Mouse (Mus musculus) kidney, adult 2 months (tissue): Measurements from ENCODE around the gene Lrrc75a. TPM values are rescaled to one million over a fixed set of nuclear protein-coding genes. Genes with fewer than 3 reads are reported as not detected.

Source experiments
- DNase-seq: peaks from one replicate; pipeline ENCODE4 v3.0.0; 2021
- H3K27ac ChIP-seq: fragments of 200-500 bp; 2 replicates; pipeline ENCODE4 v1.5.1; 2012; ENCODE audit warnings: low read depth, low read length, control low read depth, inconsistent platforms; ENCODE audit not compliant: insufficient read depth
- H3K27me3 ChIP-seq: fragments of 200-500 bp; replicated peaks from 2 replicates; pipeline ENCODE4 v1.6.1; 2012; ENCODE audit warnings: mild to moderate bottlenecking, moderate library complexity, low read length, inconsistent platforms; ENCODE audit not compliant: control insufficient read depth, insufficient read depth
- H3K36me3 ChIP-seq: fragments of 200-500 bp; 2 replicates; pipeline ENCODE4 v1.6.1; 2012; ENCODE audit warnings: mild to moderate bottlenecking, moderate library complexity, low read length, inconsistent platforms; ENCODE audit not compliant: control insufficient read depth, insufficient read depth
- H3K4me1 ChIP-seq: fragments of 200-500 bp; 2 replicates; pipeline ENCODE4 v1.6.1; 2011; ENCODE audit warnings: low read length; ENCODE audit not compliant: control insufficient read depth, insufficient read depth
- H3K4me3 ChIP-seq: fragments of 200-500 bp; 2 replicates; pipeline ENCODE4 v1.5.1; 2011; ENCODE audit warnings: mild to moderate bottlenecking, low read depth, low read length, control low read depth; ENCODE audit not compliant: insufficient read depth
- CTCF ChIP-seq: fragments of 200-500 bp; conservative IDR thresholded peaks from 2 replicates; pipeline ENCODE4 v1.5.1; 2011; ENCODE audit warnings: low read depth, mild to moderate bottlenecking, control low read depth, low read length, moderate library complexity, mixed read lengths; ENCODE audit not compliant: insufficient read depth, insufficient read length
- POLR2A ChIP-seq: fragments of 200-500 bp; IDR thresholded peaks from one replicate; pipeline ENCODE4 v1.6.1; 2011; ENCODE audit warnings: low read depth, low read length, control low read depth
- WGBS: fragments of 180-500 bp; shearing (Covaris S2); methylation state at CpG from one replicate; pipeline ENCODE4 v1.1.7; 2018; 5-methylcytosine and 5-hydroxymethylcytosine counted together
- polyA plus RNA-seq: library from polyadenylated mRNA; depleted of rRNA; stranded (reverse); fragments of >200 nt; gene quantifications from 2 replicates; pipeline ENCODE4 v1.2.3, GENCODE M21; 2012; rRNA removed

The Lrrc75a gene
- polyA plus RNA-seq, 1 experiment = 8.0 TPM

DNA sequence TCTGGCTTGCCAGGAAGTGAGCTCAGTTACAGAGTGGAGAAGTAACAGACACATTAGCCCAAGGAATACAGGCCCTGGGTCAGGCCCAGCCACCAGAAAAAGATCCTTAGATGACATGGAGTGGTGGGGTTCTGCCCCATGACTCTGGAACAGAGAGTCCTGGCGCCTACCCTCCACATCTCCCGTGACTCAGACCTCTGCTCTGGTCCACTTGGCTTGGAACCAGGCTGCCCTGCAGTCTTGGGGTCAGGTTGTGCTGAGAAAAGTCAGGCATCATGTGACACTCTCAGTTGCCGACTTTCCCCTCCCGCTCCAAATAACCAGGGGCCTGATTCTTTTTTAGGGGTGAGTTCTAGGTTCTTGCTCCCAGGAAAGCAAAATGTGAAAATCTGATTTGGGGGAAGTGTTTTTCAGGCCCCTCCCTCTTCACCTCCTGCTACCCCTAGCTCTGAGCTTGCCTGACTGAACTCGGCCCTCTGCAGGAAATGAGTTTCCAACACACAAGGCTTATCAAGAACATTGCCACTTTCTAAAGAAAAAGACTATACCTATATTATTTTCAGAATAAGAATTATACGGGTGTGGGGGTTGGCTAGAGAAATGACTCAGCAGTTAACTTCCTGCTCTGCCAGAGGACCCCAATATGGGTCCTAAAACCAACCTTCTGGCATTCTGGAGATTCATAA lies 89.2 kb downstream of the Lrrc75a start:
- peak overlapping the region; percentile 81 for H3K27ac ChIP-seq
- DNase-seq = peak; percentile 95
- TF ChIP-seq CTCF (no peak), POLR2A (no peak)

DNA sequence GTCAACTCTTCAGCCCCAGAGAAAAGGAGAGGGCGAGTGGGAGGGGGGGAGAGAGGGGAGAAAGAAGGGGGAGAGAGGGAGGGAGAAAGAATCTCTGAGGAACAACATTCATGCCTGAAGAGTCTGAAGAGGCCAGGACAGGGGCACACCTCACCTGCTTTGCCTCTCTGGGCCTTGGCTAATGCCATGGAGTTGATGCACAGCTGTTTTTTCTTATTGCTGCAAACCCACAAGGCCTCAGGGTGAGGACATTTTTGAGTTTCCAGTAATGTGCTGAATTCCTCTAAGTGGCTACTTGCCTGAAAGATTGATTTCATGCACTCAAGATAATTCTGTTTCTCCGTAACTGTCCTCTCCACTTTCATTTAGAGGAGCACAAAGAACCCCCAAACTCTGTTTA lies 90.2 kb downstream of the Lrrc75a start:
- H3K27me3 ChIP-seq = no peaks in the 10 kb centered on the region
- no peak for DNase-seq
- peak overlapping the region; percentile 81 for H3K27ac ChIP-seq
- peaks cover 32% of the 10 kb centered on the region for H3K4me1 ChIP-seq
- no peak for TF ChIP-seq CTCF
- no peak for TF ChIP-seq POLR2A
- H3K4me3 ChIP-seq = no peak overlapping the region
- WGBS = 60% methylated on average over 2 of the region's 2 CpGs
- peaks cover 10% of the 10 kb centered on the region; the same call in 1 of the 2 replicates for H3K36me3 ChIP-seq

More for the DNA sequence above, 89.2 kb downstream of the Lrrc75a start:
- H3K27me3 ChIP-seq = no peaks in the 10 kb centered on the region
- 15% methylated on average over 6 of the region's 6 CpGs for WGBS
- H3K4me1 ChIP-seq = peaks cover 29% of the 10 kb centered on the region
- H3K36me3 ChIP-seq = peaks cover 2% of the 10 kb centered on the region; the same call in 1 of the 2 replicates
- H3K4me3 ChIP-seq = no peak overlapping the region

GRCm38 (mm10) chr11:62557205-62557604 lies 91.1 kb downstream of the Lrrc75a start:
- Histone ChIP-seq H3K4me1 (peaks cover 32% of the 10 kb centered on the region), H3K27ac (no peak overlapping the region), H3K4me3 (no peak overlapping the region), H3K27me3 (no peaks in the 10 kb centered on the region), H3K36me3 (peaks cover 12% of the 10 kb centered on the region)
- TF ChIP-seq POLR2A = no peak
- no peak for TF ChIP-seq CTCF
- WGBS = 43% methylated on average over 5 of the region's 5 CpGs
- DNase-seq = peak; percentile 86

GRCm38 (mm10) chr11:62555896-62556412 lies 92.4 kb downstream of the Lrrc75a start:
- H3K27ac ChIP-seq = 0 out of 2 replicates have a peak overlapping the region, but pooled peaks have one; percentile 20

GRCm38 (mm10) chr11:62554934-62555517 lies 93.3 kb downstream of the Lrrc75a start:
- no peak for DNase-seq
- peaks cover 12% of the 10 kb centered on the region for H3K36me3 ChIP-seq
- no peak overlapping the region for H3K4me3 ChIP-seq
- H3K4me1 ChIP-seq = peaks cover 32% of the 10 kb centered on the region
- no peaks in the 10 kb centered on the region for H3K27me3 ChIP-seq
- no peak for TF ChIP-seq POLR2A
- no peak overlapping the region for H3K27ac ChIP-seq

More at GRCm38 (mm10) chr11:62555896-62556412, 92.4 kb downstream of the Lrrc75a start:
- Histone ChIP-seq H3K4me1 (peaks cover 32% of the 10 kb centered on the region), H3K27me3 (no peaks in the 10 kb centered on the region), H3K36me3 (peaks cover 12% of the 10 kb centered on the region), H3K4me3 (no peak overlapping the region)
- peak; percentile 40 for DNase-seq
- TF ChIP-seq POLR2A (no peak), CTCF (no peak)

Other genes starting within 250 kb of the Lrrc75a start
- 7.1 and 8.7 TPM in 2 replicates for gene Pigl, start 190.1 kb downstream of the Lrrc75a start, polyA plus RNA-seq
- gene Ncor1, start 190.0 kb downstream of the Lrrc75a start, polyA plus RNA-seq = 110 and 127 TPM in 2 replicates
- gene Cenpv, start 109.3 kb downstream of the Lrrc75a start, polyA plus RNA-seq = 34.4 and 41.7 TPM in 2 replicates
- gene Ubb, start 97.4 kb downstream of the Lrrc75a start, polyA plus RNA-seq = 1,891 and 2,089 TPM in 2 replicates
- 2.6 and 4.1 TPM in 2 replicates for gene Trpv2, start 74.0 kb downstream of the Lrrc75a start, polyA plus RNA-seq
- 24.0 and 33.1 TPM in 2 replicates for gene Mmgt2, start 141 bp upstream of the Lrrc75a start, polyA plus RNA-seq
- 1.2 TPM in 2 replicates for gene Zfp287, start 83.4 kb upstream of the Lrrc75a start, polyA plus RNA-seq
- not detected in 2 replicates for gene Gm10428, start 104.6 kb upstream of the Lrrc75a start, polyA plus RNA-seq
- gene Zfp286, start 140.9 kb upstream of the Lrrc75a start, polyA plus RNA-seq = 0.42 and 0.83 TPM in 2 replicates
- 2.9 and 3.7 TPM in 2 replicates for gene Trim16, start 171.7 kb upstream of the Lrrc75a start, polyA plus RNA-seq
- 0.29 and 0.30 TPM in 2 replicates for gene Fbxw10, start 198.5 kb upstream of the Lrrc75a start, polyA plus RNA-seq
- 21.3 and 26.1 TPM in 2 replicates for gene Tvp23b, start 230.9 kb upstream of the Lrrc75a start, polyA plus RNA-seq